Mouse (Mus musculus): ENCODE measurements around the gene Otub1. TPM values are rescaled to one million over a fixed set of nuclear protein-coding genes. Genes with fewer than 3 reads are reported as not detected.
A peak's percentile ranks its signal among the peaks of the same experiment; 100 is the strongest.

Otub1 gene
- polyA plus RNA-seq (2014; fragmentation: Nextera tagmentation; extraction: Ambion mirVana) = 246 and 250 TPM in 2 replicates

DNA sequence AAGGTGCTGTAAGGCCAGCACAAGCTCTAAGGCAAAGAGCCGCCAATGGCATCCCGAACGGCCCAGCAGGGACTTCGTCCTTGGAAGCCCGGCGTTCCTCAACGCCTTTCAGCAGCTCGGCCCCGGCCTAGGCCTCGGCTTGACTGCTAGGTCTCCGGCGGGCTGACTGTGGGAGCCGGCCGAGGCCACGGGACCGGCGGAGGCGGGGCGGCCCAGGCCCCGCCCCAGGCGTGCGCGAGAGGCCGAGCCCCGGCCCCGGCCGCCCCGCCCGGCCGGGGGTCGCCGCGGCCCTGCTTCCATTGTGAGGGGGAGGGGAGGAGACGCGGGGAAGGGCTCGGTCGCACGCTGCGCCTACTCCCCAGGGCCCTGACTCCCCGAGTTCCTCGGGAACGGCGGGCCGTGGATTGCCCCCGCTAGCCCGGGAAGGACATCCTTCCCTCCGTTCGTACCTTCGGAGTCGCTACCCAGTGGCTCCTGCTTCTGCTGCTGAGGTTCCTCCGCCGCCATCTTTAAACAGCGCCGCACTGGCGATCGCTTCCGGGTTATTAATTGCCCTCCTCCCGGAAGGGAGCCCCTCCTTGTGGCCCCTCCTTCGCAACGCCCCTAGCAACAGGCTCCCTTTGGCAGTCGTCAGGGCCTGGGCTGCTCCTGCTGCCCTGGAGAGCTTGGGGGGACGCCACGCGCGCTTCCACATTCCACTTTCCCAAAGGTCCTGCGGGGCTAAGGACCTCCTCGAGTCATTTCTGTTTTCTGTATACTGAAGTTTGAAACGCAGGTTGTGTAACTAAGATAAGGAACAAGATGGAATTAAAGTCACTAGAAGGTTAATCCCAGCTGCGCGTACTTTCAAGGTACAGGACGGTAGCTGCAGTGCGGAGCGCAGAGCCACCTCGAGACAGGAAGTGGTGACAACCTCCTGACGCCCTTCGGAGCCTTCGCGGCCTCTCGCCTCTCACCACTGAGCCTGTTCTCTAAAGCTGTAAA lies at the start of gene Otub1:
Gene Otub1 (minus strand): TSS at position 564 of the 984 bp plus-strand sequence.
- Histone ChIP-seq H3K4me3 (ENCODE audit: low read depth, low read length) (peak within 1 kb of the TSS; percentile 73), H3K27ac (ENCODE audit: low read depth, low read length) (peak within 1 kb of the TSS; percentile 97), H3K27me3 (ENCODE audit: control insufficient read depth, insufficient read depth, low read length) (no peaks in the 10 kb centered on the region), H3K4me2 (replicated peaks; ENCODE audit: low read depth, low read length) (peak within 1 kb of the TSS; percentile 72), H3K9me3 (ENCODE audit: control insufficient read depth, low read length) (no peaks in the 10 kb centered on the region), H3K36me3 (ENCODE audit: control insufficient read depth, insufficient read depth, low read length) (peaks cover 5% of the 10 kb centered on the region; the same call in 1 of the 2 replicates), H3K4me1 (replicated peaks; ENCODE audit: control insufficient read depth, insufficient read depth, low read length) (peaks cover 4% of the 10 kb centered on the region), H3K9ac (ENCODE audit: low read depth, low read length) (peak within 1 kb of the TSS; percentile 85)
- DNase-seq (ENCODE audit: low spot score) (peak; percentile 96), ATAC-seq (ENCODE audit: low FRiP score) (peak; percentile 99)
- WGBS = under 1% methylated on average over 66 of the region's 79 CpGs

- no peak overlapping the region for H3K4me2 ChIP-seq (replicated peaks; ENCODE audit: low read depth, low read length)
- H3K36me3 ChIP-seq (ENCODE audit: control insufficient read depth, insufficient read depth, low read length) = no peaks in the 10 kb centered on the region
- no peaks in the 10 kb centered on the region for H3K27me3 ChIP-seq (ENCODE audit: control insufficient read depth, insufficient read depth, low read length)
- H3K4me3 ChIP-seq (ENCODE audit: low read depth, low read length) = no peak overlapping the region
- no peak overlapping the region for H3K9ac ChIP-seq (ENCODE audit: low read depth, low read length)
- DNase-seq (ENCODE audit: low spot score) = no peak
- no peaks in the 10 kb centered on the region for H3K9me3 ChIP-seq (ENCODE audit: control insufficient read depth, low read length)
- no peak for ATAC-seq (ENCODE audit: low FRiP score)
- no peaks in the 10 kb centered on the region; the same call in 1 of the 2 replicates for H3K4me1 ChIP-seq (replicated peaks; ENCODE audit: control insufficient read depth, insufficient read depth, low read length)
- no peak overlapping the region for H3K27ac ChIP-seq (ENCODE audit: low read depth, low read length)
- WGBS = 84% methylated on average over 3 of the region's 3 CpGs
Measured at GRCm38 (mm10) chr19:7246021-7246420, 39.9 kb upstream of the Otub1 start.

DNA sequence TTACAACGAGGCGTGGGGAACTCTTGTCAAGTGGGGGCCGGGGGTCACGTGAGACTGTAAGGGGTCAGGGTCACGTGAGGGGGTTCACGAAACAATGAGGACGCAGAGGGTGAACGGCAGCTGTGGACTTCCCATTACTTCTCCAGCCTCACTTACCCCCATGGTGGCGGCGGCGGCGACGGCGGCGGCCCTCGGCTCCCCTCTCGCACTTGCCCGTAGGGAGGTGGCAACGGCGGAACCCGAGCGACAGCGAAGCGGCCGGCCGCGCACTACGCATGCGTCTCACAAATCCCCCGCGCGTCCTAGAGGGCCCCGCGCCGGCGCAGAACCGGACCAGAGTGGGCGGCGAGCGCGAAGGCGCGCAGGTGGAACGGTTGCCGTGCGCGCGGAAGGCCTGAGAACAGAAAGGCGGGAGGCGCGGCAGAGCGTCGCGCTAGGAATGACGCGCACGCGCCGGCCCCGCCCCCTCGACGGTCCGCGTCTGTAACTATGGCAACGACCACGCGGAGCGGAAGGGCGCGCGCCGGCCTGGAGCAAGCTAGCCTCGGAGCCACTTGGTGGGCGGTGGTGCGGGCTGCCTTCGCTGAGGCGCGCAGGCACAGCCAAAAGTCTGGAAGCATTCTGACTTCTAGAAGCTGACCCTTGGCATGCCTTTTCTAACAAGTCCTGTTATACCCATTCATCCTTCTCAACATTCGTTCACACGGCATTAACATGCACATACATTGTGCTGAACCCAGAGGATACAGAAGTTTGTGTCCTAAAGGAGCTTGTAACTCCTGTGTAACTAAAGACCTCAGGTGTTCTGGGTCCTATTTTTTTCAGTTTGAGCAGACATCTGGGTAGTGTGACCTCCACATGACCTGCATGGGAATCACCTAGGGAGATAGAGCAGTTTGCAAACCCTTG lies 34.9 kb upstream of the Otub1 start, which contains the start of gene Naa40:
Gene Naa40 (minus strand): TSS at position 402 of the 909 bp plus-strand sequence.
- Histone ChIP-seq H3K27ac (ENCODE audit: low read depth, low read length) (peak within 1 kb of the TSS; percentile 76), H3K9me3 (ENCODE audit: control insufficient read depth, low read length) (no peaks in the 10 kb centered on the region), H3K4me1 (replicated peaks; ENCODE audit: control insufficient read depth, insufficient read depth, low read length) (peaks cover 2% of the 10 kb centered on the region), H3K4me3 (ENCODE audit: low read depth, low read length) (peak within 1 kb of the TSS; percentile 71), H3K27me3 (ENCODE audit: control insufficient read depth, insufficient read depth, low read length) (no peaks in the 10 kb centered on the region), H3K36me3 (ENCODE audit: control insufficient read depth, insufficient read depth, low read length) (no peaks in the 10 kb centered on the region), H3K9ac (ENCODE audit: low read depth, low read length) (peak within 1 kb of the TSS; percentile 85), H3K4me2 (replicated peaks; ENCODE audit: low read depth, low read length) (peak within 1 kb of the TSS; percentile 90)
- DNase-seq (ENCODE audit: low spot score) = peak; percentile 98
- under 1% methylated on average over 80 of the region's 80 CpGs for WGBS
- peak; percentile 96 for ATAC-seq (ENCODE audit: low FRiP score)

- ATAC-seq (ENCODE audit: low FRiP score) = peak; percentile 6; the same call in 1 of the 2 replicates
- Histone ChIP-seq H3K27ac (ENCODE audit: low read depth, low read length) (peak overlapping the region; percentile 76), H3K4me1 (replicated peaks; ENCODE audit: control insufficient read depth, insufficient read depth, low read length) (peaks cover 2% of the 10 kb centered on the region), H3K9me3 (ENCODE audit: control insufficient read depth, low read length) (no peaks in the 10 kb centered on the region), H3K27me3 (ENCODE audit: control insufficient read depth, insufficient read depth, low read length) (no peaks in the 10 kb centered on the region), H3K4me3 (ENCODE audit: low read depth, low read length) (peak overlapping the region; percentile 71), H3K36me3 (ENCODE audit: control insufficient read depth, insufficient read depth, low read length) (no peaks in the 10 kb centered on the region), H3K9ac (ENCODE audit: low read depth, low read length) (peak overlapping the region; percentile 85), H3K4me2 (replicated peaks; ENCODE audit: low read depth, low read length) (peak overlapping the region; percentile 90)
- peak; percentile 24 for DNase-seq (ENCODE audit: low spot score)
- 4% methylated on average over 13 of the region's 13 CpGs for WGBS
Measured at GRCm38 (mm10) chr19:7240291-7240690, 34.2 kb upstream of the Otub1 start.

- no peaks in the 10 kb centered on the region for H3K36me3 ChIP-seq (ENCODE audit: control insufficient read depth, insufficient read depth, low read length)
- peak overlapping the region; percentile 71 for H3K4me3 ChIP-seq (ENCODE audit: low read depth, low read length)
- no peak for ATAC-seq (ENCODE audit: low FRiP score)
- H3K27ac ChIP-seq (ENCODE audit: low read depth, low read length) = no peak overlapping the region
- 0 out of 2 replicates have a peak overlapping the region, but pooled peaks have one; percentile 7 for H3K9ac ChIP-seq (ENCODE audit: low read depth, low read length)
- DNase-seq (ENCODE audit: low spot score) = no peak
- H3K4me2 ChIP-seq (replicated peaks; ENCODE audit: low read depth, low read length) = peak overlapping the region; percentile 90; the same call in 1 of the 2 replicates
- no peaks in the 10 kb centered on the region for H3K9me3 ChIP-seq (ENCODE audit: control insufficient read depth, low read length)
- WGBS = 93% methylated on average over 3 of the region's 3 CpGs
- H3K4me1 ChIP-seq (replicated peaks; ENCODE audit: control insufficient read depth, insufficient read depth, low read length) = peaks cover 2% of the 10 kb centered on the region
- H3K27me3 ChIP-seq (ENCODE audit: control insufficient read depth, insufficient read depth, low read length) = no peaks in the 10 kb centered on the region
Measured at GRCm38 (mm10) chr19:7239574-7239973, 33.5 kb upstream of the Otub1 start.

DNA sequence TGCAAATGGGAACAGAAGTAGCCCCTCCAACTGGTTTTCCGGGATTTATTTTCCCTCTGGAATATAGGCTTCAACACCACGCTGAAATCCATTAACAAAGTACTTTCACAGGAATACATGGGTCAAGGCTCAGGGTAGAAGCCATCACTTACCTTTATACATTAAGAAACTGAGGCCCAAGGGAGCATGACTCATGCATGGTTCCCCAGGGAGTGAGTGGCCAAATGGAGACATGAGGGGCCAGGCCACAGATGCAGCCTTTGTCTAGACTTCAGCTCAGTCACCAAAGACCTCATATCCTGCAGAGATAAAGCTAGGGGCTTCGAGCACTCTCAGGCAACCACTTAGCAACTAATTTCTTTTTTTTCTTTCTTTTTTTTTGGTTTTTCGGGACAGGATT lies 30.6 kb upstream of the Otub1 start:
- no peak overlapping the region for H3K4me3 ChIP-seq (ENCODE audit: low read depth, low read length)
- 88% methylated on average over 4 of the region's 4 CpGs for WGBS
- H3K4me2 ChIP-seq (replicated peaks; ENCODE audit: low read depth, low read length) = no peak overlapping the region
- no peaks in the 10 kb centered on the region for H3K27me3 ChIP-seq (ENCODE audit: control insufficient read depth, insufficient read depth, low read length)
- no peak overlapping the region for H3K27ac ChIP-seq (ENCODE audit: low read depth, low read length)
- H3K9ac ChIP-seq (ENCODE audit: low read depth, low read length) = no peak overlapping the region
- DNase-seq (ENCODE audit: low spot score) = no peak
- no peaks in the 10 kb centered on the region for H3K9me3 ChIP-seq (ENCODE audit: control insufficient read depth, low read length)
- H3K36me3 ChIP-seq (ENCODE audit: control insufficient read depth, insufficient read depth, low read length) = peaks cover 3% of the 10 kb centered on the region; the same call in 1 of the 2 replicates
- no peak for ATAC-seq (ENCODE audit: low FRiP score)
- peaks cover 2% of the 10 kb centered on the region for H3K4me1 ChIP-seq (replicated peaks; ENCODE audit: control insufficient read depth, insufficient read depth, low read length)

DNA sequence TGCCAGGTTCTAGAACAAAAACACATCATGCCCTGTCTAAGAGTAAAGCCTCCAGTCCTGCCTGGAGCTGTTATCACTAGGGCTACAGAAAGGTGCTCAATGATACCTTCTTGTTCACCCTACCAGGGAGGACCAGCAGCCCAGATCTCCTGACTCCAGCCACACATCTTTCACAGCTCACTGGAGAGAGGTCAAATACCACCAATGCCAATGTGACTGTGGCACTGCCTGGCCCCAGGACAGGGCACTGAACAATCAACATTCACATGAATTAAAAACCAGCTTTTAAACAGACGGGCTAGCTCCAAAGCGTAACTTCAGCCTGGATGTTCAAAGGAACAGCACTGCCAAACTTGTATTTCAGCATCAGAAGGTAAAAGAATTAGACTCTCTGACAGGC lies 29.9 kb upstream of the Otub1 start:
- H3K27ac ChIP-seq (ENCODE audit: low read depth, low read length) = no peak overlapping the region
- peaks cover 3% of the 10 kb centered on the region for H3K36me3 ChIP-seq (ENCODE audit: control insufficient read depth, insufficient read depth, low read length)
- no peaks in the 10 kb centered on the region for H3K9me3 ChIP-seq (ENCODE audit: control insufficient read depth, low read length)
- no peak overlapping the region for H3K4me3 ChIP-seq (ENCODE audit: low read depth, low read length)
- 89% methylated on average over 2 of the region's 2 CpGs for WGBS
- DNase-seq (ENCODE audit: low spot score) (no peak), ATAC-seq (ENCODE audit: low FRiP score) (no peak)
- H3K4me2 ChIP-seq (replicated peaks; ENCODE audit: low read depth, low read length) = no peak overlapping the region
- peaks cover 2% of the 10 kb centered on the region; the same call in 1 of the 2 replicates for H3K4me1 ChIP-seq (replicated peaks; ENCODE audit: control insufficient read depth, insufficient read depth, low read length)
- H3K9ac ChIP-seq (ENCODE audit: low read depth, low read length) = no peak overlapping the region
- no peaks in the 10 kb centered on the region for H3K27me3 ChIP-seq (ENCODE audit: control insufficient read depth, insufficient read depth, low read length)

DNA sequence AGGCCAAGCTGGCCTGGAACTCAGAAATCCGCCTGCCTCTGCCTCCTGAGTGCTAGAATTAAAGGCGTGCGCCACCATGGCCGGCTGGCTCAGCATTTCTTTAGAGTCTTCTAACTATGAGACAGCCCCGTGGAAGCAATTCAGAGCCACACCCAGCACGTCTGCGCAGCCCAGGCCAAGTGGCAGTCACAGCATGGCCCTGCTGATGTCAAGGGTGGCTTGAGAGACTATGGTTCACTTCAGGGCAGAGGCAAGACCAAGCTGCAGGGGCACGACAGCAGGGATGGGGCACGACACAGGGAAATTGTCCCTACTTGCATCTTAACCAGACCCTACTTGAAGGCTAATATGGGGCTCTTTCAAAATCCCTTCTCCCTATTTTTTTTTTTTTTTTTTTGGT lies 29.3 kb upstream of the Otub1 start:
- Histone ChIP-seq H3K9me3 (ENCODE audit: control insufficient read depth, low read length) (no peaks in the 10 kb centered on the region), H3K4me2 (replicated peaks; ENCODE audit: low read depth, low read length) (no peak overlapping the region), H3K36me3 (ENCODE audit: control insufficient read depth, insufficient read depth, low read length) (peaks cover 3% of the 10 kb centered on the region), H3K27me3 (ENCODE audit: control insufficient read depth, insufficient read depth, low read length) (no peaks in the 10 kb centered on the region), H3K4me1 (replicated peaks; ENCODE audit: control insufficient read depth, insufficient read depth, low read length) (peaks cover 2% of the 10 kb centered on the region; the same call in 1 of the 2 replicates), H3K27ac (ENCODE audit: low read depth, low read length) (no peak overlapping the region), H3K9ac (ENCODE audit: low read depth, low read length) (no peak overlapping the region), H3K4me3 (ENCODE audit: low read depth, low read length) (no peak overlapping the region)
- WGBS = 93% methylated on average over 9 of the region's 9 CpGs
- DNase-seq (ENCODE audit: low spot score) (no peak), ATAC-seq (ENCODE audit: low FRiP score) (no peak)
